Mouse (Mus musculus): ENCODE results near the gene Prkca.

DNA sequence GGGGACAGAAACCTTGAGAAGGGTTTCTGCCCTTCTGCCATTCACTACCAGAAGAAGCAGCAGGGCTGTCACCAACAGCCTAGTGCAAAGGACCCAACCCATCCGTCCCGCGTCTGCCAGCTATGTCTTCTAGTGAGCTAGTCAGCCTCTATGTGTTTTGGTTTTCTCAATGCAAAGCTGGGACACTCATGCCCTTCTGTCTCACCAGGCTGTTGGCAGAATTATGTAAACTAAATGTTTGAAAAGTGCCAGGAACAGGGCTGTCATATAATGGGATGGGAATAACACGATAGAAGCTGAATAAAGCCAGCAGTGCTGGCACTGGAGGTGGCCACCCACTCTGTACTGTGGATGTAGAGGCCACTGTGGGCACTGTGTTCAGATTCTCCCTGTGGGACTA is 393.1 kb downstream of the Prkca start:
- TF ChIP-seq POLR2A (IDR thresholded peaks at IDR 0.05; ENCODE audit: low read depth, low read length) (no peak), CTCF (IDR thresholded peaks at IDR 0.05; ENCODE audit: borderline replicate concordance, insufficient read depth, low read length) (no peak)
